Mouse (Mus musculus) CD4-positive, CD25-positive, alpha-beta regulatory T cell, adult 2 months (primary cell): ENCODE measurements around the gene Endou.
A peak's percentile ranks its signal among the peaks of the same experiment; 100 is the strongest.

ENCODE experiments used
- DNase-seq: peaks from one replicate; pipeline ENCODE4 v3.0.0-alpha.2; 2012; ENCODE audit warnings: low read depth, low spot score

The Endou gene

DNA sequence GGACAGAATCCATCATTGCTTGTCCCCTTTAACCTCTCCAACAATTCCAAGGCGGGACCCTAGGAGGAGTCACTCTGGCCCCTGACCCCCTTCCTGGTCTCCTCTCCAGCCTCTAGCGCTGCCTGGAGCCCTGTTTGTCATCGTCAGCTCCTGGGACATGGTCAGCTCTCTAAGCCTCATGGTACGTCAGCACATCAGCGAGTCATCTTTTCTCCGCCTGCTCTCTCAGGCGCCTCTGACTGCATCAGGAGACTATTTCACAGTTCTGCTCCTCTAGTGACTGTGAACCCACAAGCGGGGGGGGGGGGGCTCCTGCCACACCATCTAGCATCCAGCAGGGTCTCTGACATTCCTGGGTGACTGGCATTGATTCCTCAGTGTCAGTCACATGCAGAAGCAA is 24.2 kb upstream of the Endou start:
- DNase-seq, result no peak

DNA sequence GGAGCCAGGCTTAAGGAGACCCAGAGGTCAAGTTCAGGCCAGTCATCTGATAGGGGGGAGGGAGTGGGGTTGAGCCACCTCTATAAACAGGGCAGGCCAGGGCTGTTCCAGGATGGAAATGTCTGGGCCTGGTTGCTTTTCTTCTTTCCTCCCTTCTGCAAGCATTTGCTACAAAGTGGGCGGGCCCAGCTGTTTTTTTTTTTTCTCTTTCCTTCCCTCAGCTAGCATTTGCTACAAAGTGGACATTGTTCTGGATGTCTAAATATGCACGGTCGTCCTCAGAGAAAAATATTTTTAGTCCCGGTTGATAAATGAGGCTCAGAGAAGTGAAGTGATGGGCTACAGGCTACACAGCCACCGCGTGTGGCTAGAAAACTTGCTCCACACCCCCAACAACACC is 23.3 kb upstream of the Endou start:
- DNase-seq, result no peak

DNA sequence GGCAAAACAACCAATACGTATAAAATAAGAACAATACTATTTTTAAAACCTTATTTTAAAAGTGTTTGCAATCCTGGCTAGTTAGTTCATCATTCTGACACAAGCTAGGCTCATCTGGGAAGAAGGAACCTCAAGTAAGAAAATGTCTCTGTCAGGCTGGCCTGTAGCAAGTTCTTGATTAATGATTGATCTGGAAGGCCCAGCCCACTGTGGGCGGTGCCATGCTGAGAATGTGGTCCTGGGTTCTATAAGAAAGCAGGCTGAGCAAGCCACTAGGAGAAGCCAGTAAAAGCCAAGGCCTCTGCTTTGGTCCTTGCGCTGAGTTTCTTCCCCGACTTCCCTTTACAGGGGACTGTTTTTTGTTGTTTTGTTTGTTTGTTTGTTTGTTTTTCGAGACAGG is 21.4 kb upstream of the Endou start:
- DNase-seq, result no peak

- peak; percentile 72 for DNase-seq
These were observed 20.5 kb upstream of the Endou start for GRCm38 (mm10) chr15:97751676-97752075.

DNA sequence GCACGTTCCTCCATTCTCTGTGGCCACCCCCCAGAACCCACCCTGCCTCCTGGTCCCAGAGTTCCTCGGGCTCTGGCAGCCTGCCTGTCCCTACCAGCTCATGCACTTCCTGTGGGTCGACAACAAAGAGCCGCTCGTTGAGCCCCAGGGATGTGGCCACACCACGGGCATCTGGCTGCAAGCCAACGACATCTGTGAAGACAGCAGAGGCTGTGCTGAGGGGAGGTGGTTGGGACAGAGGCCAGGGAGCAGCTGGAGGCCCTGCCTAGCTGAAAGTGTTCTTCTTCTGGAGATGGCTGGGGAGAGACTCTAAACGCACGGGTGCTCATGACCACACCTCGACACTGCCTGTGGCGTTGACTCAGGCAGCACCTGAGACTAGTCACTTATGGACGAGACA is 19.6 kb upstream of the Endou start:
- DNase-seq, result peak; percentile 36

- DNase-seq, result no peak
These were observed 18.7 kb upstream of the Endou start for GRCm38 (mm10) chr15:97749841-97750240.

GRCm38 (mm10) chr15:97749397-97749796 is 18.3 kb upstream of the Endou start:
- no peak for DNase-seq

DNA sequence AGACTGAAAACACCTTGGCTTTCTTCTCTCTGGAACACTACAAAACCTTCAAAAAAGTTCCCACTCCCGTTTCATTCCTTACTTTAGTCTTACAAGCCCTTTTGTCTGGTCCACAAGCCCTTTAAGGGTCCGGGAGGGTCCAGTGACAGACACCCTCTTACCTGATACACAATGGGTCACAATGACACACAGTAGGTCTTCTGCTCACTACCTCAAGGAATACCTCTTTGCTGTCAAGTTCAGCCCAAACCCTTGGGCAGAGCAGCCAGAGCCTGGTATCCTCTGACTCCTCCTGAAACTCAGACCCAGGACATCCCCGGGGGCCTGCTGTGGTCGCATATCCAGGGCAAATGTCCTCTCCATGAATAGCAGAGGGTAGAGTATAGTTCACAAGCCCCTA is 17.8 kb upstream of the Endou start:
- no peak for DNase-seq

- peak; percentile 35 for DNase-seq
These were observed 17.2 kb upstream of the Endou start for GRCm38 (mm10) chr15:97748309-97748708.

- DNase-seq, result no peak
These were observed 16.3 kb upstream of the Endou start for GRCm38 (mm10) chr15:97747486-97747885.

DNA sequence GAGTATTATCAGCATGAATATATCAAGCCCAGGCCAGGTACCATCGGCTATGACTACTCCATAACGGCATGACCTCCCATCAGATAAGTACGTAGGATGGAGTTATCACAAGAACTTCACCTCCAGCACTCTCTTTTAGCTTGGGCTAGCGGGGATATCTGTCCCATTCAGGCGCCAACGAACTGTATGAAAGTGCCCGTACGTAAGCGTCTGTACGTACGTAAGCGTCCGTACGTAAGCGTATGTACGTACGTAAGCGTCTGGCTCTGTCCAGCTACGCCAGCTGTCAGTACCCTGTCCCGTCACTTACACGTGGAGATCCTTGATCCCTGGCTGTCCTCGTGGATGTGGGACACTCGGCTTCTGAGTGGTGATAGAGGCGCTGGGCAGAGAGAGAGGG is 15.6 kb upstream of the Endou start:
- no peak for DNase-seq

- DNase-seq, result no peak
These were observed 15.1 kb upstream of the Endou start for GRCm38 (mm10) chr15:97746278-97746677.

- no peak for DNase-seq
These were observed 14.2 kb upstream of the Endou start for GRCm38 (mm10) chr15:97745331-97745730.

DNA sequence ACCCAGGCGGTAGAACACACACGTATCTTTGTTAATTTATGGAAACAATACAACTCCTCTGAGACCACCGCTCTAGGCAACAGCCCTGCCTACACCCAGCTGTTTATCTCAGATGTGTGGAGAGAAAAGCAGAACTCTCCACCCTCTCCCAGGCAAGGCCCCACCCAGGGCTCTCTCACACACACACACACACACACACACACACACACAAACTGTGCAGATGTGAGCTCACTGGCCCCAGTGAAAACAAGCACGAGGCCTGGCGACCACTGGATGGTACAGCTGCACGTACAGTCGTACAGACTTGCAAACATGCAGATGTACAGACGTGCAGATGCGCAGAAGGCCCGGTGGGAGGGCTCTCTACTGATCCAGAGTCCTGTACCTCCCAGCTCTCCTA is 13.8 kb upstream of the Endou start:
- no peak for DNase-seq

DNA sequence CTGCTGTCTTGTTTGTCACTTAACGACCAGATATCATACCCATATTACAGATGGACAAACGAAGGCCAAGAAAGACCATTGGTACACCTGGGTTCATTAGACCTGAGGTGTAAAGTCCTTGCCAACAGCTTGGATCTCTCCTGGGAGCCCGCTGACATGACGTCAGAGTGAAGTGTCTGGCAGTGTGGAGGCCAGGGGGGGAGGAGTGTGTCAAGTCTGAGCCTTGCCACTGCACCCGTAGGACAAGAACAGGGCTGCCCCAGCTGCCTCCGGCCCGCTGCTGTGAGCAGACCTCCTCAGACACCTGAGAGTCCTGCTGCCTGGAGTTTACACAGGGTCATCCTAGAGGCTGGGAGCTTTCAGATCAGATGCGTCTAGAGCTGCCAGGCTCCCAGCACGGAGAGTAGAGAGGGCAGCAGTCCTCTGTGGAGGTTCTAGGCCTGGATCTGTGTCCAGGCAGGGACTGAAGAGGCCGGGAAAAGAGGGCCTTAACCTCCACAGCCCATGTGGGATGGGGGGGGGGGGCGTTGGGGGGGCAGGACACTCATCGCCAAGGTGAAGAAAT is 12.9 kb upstream of the Endou start:
- DNase-seq, result no peak

DNA sequence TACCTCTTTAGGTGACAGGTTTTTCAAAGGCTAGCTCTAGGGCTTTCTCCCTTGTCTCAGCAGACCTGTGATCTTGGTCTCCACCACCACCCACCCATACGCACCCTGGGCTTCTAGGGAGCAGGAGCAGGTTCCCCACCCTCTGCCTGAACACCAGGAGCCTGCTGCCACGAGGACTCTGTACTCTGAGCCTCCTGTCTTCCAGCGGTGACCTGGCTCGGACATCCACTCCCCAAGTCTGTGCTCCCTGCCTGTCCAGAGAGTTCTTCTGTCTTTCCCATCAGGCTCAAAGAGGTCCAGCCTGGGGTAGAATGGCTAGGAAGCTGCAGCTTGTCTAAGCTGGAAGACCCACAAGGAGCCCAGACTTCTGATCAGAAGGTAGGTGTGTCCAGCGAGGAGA is 12.1 kb upstream of the Endou start:
- DNase-seq, result no peak

- no peak for DNase-seq
These were observed 11.5 kb upstream of the Endou start for GRCm38 (mm10) chr15:97742600-97742999.

DNA sequence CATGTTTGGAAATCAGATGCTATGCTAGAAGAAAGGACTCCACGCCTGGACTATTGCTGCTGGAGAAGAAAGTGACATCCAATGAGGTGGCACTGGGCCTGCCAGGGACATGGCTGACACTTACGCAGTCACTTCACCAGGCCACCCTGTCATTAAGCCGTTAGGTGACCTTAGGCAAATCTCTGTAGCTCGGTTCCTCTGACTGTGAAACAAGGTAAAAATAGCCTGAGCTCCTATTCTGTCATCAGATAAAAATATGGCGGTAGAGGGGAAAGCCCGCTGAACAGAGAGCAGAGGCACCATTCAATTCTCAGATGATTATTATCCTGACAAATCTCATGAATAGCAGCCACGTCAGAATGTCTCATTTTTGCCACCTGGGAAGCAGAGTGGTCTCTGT is 10.9 kb upstream of the Endou start:
- no peak for DNase-seq

- DNase-seq, result no peak
These were observed 10.5 kb upstream of the Endou start for GRCm38 (mm10) chr15:97741662-97742061.

DNA sequence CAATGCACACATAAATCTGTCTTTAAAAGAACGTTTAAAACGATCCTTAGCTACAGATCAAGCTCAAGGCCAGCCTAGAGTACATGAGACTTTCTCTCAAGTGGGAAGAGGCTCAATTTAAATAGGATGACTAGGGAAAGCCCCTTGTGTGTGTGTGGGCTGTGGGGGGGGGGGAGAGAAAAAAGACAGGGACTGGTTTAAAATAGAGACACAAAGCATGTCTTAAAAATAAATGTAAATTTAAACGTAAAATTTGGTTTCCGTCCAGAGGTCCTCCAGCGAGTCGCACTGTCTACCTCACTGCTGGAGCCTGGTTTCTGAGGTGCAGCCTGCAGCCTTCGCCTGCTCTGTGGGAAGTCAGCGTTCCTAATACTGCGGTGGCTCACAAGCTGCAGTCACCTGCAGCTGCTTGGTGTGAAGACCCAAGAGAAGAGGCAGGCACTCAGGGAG is 9.2 kb upstream of the Endou start:
- DNase-seq, result peak; percentile 21

- DNase-seq, result no peak
These were observed 7.8 kb upstream of the Endou start for GRCm38 (mm10) chr15:97738923-97739322.

- DNase-seq, result no peak
These were observed 849 bp upstream of the Endou start for GRCm38 (mm10) chr15:97731988-97732387.

GRCm38 (mm10) chr15:97730365-97730764 is 774 bp downstream of the Endou start:
- DNase-seq, result no peak

DNA sequence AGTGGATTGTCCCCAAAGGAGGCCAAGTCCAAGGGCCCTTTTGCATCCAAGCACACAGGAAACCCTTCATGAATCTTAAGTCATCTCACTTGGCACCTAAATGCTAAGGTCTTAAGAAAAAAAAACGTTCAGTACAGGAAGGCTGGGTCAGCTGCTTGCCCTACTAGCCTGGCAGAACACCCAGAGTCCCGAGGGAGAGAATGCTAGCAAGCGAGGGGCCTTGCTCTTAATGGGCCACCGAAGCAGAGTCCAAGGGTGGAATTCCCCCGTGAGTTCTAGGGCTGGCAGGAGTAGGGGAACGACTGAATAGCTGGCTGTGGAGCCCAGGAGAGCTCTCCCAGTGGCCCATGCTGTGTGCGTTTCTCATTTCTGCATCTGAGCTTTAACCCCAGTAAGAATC is 2.3 kb downstream of the Endou start:
- DNase-seq, result no peak
